25 mouse cellular contexts compared by ENCODE assay signal in the genomic region with DNA sequence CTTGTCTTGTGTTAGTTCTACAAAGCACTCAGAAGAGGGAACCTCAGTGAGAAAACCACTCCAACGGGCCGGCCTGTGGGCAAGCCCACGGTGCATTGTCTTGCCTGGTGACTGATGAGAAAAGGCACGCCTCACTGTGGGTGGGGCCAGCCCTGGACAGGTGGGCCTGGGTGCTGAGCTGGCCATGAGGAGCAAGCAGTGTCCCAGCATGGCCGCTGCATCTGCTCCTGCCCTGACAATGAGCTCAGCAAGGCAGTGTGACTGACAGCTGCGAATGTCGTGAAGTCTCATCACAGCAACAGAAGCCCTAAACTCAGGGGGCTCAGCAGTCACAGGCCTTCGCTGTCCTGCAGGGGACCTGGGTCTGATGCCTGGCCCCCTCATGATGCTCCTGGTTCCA. TPM values are rescaled to one million over a fixed set of nuclear protein-coding genes. Genes with fewer than 3 reads are reported as not detected.
DNase-seq lines count a peak whose midpoint lies in the region; ATAC-seq and TF ChIP-seq lines count a peak whose summit lies in the region.
"Had no signal": no experiment of that assay in that cellular context is flagged by ENCODE, and none has a peak within 500 bp of the region (broad histone marks: within the 10 kb centered on the region; RNA-seq: fewer than 3 reads in every experiment).

No protein-coding gene starts in this region.

- H3K4me1 ChIP-seq in liver, embryonic 12.5 days, result peaks cover 66% of the 10 kb centered on the region
- peaks cover 23% of the 10 kb centered on the region for H3K4me1 ChIP-seq in liver, embryonic 11.5 days (replicated peaks; ENCODE audit: control insufficient read depth, insufficient read depth, low read length)
- H3K4me1 ChIP-seq in liver, embryonic 15.5 days (replicated peaks), result peaks cover 61% of the 10 kb centered on the region
- peaks cover 4% of the 10 kb centered on the region; the same call in 1 of the 2 replicates for H3K4me1 ChIP-seq in liver, postnatal 0 days (ENCODE audit: insufficient read depth)
- H3K4me1 ChIP-seq: embryonic facial prominence, embryonic 12.5 days; forebrain, embryonic 10.5 days; forebrain, embryonic 12.5 days had no signal

- TF ChIP-seq POLR2A in myocyte (IDR thresholded peaks at IDR 0.05; ENCODE audit: insufficient read length, low read depth), result no peak

- H3K9me3 ChIP-seq in liver, embryonic 12.5 days (replicated peaks), result no peaks in the 10 kb centered on the region
- H3K9me3 ChIP-seq in liver, embryonic 11.5 days (ENCODE audit: control insufficient read depth, low read length), result no peaks in the 10 kb centered on the region
- no peaks in the 10 kb centered on the region for H3K9me3 ChIP-seq in liver, embryonic 15.5 days (replicated peaks)
- H3K9me3 ChIP-seq in liver, postnatal 0 days (ENCODE audit: low read length), result no peaks in the 10 kb centered on the region
- H3K9me3 ChIP-seq: embryonic facial prominence, embryonic 12.5 days; embryonic facial prominence, embryonic 15.5 days; forebrain, embryonic 10.5 days; forebrain, embryonic 12.5 days; G1E had no signal

- no peak overlapping the region for H3K9ac ChIP-seq in liver, embryonic 12.5 days
- no peak overlapping the region for H3K9ac ChIP-seq in liver, embryonic 11.5 days (ENCODE audit: low read depth, low read length)
- H3K9ac ChIP-seq in liver, embryonic 15.5 days, result no peak overlapping the region
- no peak overlapping the region for H3K9ac ChIP-seq in liver, postnatal 0 days (replicated peaks)
- H3K9ac ChIP-seq: embryonic facial prominence, embryonic 12.5 days; embryonic facial prominence, embryonic 15.5 days; forebrain, embryonic 12.5 days had no signal

- H3K4me2 ChIP-seq in liver, embryonic 12.5 days, result no peak overlapping the region
- H3K4me2 ChIP-seq in liver, embryonic 11.5 days, result no peak overlapping the region
- no peak overlapping the region for H3K4me2 ChIP-seq in liver, embryonic 15.5 days
- H3K4me2 ChIP-seq in liver, postnatal 0 days (ENCODE audit: low read depth, low read length), result no peak overlapping the region
- H3K4me2 ChIP-seq in myocyte (ENCODE audit: low read depth), result no peak overlapping the region
- H3K4me2 ChIP-seq: embryonic facial prominence, embryonic 12.5 days; embryonic facial prominence, embryonic 15.5 days; forebrain, embryonic 12.5 days had no signal

- WGBS in liver, embryonic 12.5 days (ENCODE audit: insufficient replicate concordance), result 82% methylated on average over 8 of the region's 8 CpGs
- 88% methylated on average over 8 of the region's 8 CpGs for WGBS in liver, embryonic 11.5 days
- 79% methylated on average over 8 of the region's 8 CpGs for WGBS in liver, embryonic 15.5 days (ENCODE audit: insufficient replicate concordance)
- 91% methylated on average over 8 of the region's 8 CpGs for WGBS in liver, postnatal 0 days (ENCODE audit: insufficient replicate concordance)

- H3K27ac ChIP-seq in liver, embryonic 12.5 days, result peak overlapping the region; percentile 27
- H3K27ac ChIP-seq in liver, embryonic 11.5 days (ENCODE audit: low read depth, low read length), result no peak overlapping the region
- 0 out of 2 replicates have a peak overlapping the region, but pooled peaks have one; percentile 73 for H3K27ac ChIP-seq in liver, embryonic 15.5 days (replicated peaks)
- no peak overlapping the region for H3K27ac ChIP-seq in liver, postnatal 0 days (ENCODE audit: low read depth)
- H3K27ac ChIP-seq: embryonic facial prominence, embryonic 12.5 days; forebrain, embryonic 10.5 days; forebrain, embryonic 12.5 days had no signal

- H3K27me3 ChIP-seq in liver, embryonic 12.5 days (replicated peaks), result no peaks in the 10 kb centered on the region
- no peaks in the 10 kb centered on the region for H3K27me3 ChIP-seq in liver, embryonic 11.5 days (replicated peaks; ENCODE audit: control insufficient read depth, insufficient read depth, low read length)
- no peaks in the 10 kb centered on the region for H3K27me3 ChIP-seq in liver, embryonic 15.5 days
- no peaks in the 10 kb centered on the region for H3K27me3 ChIP-seq in liver, postnatal 0 days (ENCODE audit: insufficient read depth, low read length)
- no peaks in the 10 kb centered on the region for H3K27me3 ChIP-seq in myocyte (ENCODE audit: control insufficient read depth, insufficient read depth, insufficient read length)
- H3K27me3 ChIP-seq: embryonic facial prominence, embryonic 12.5 days; embryonic facial prominence, embryonic 15.5 days; forebrain, embryonic 12.5 days; Patski had no signal

- no peak for DNase-seq in liver, embryonic 11.5 days (ENCODE audit: low spot score)
- DNase-seq in liver, postnatal 0 days, result no peak
- no peak for DNase-seq in cerebellum, postnatal 36 days
- DNase-seq: adrenal gland, adult 8-10 months; adrenal gland, postnatal 14 days; adrenal gland, postnatal 36 days; cerebellum, adult 11-12 months; cerebellum, adult 2 months; cerebellum, adult 9-10 months; cerebellum, postnatal 10 days; cerebellum, postnatal 25 days; embryo, embryonic 11 days had no signal

- H3K4me3 ChIP-seq in liver, embryonic 12.5 days, result no peak overlapping the region
- H3K4me3 ChIP-seq in liver, embryonic 11.5 days (ENCODE audit: low read depth, low read length), result no peak overlapping the region
- no peak overlapping the region for H3K4me3 ChIP-seq in liver, embryonic 15.5 days (replicated peaks)
- no peak overlapping the region for H3K4me3 ChIP-seq in liver, postnatal 0 days (ENCODE audit: low read depth, low read length)
- H3K4me3 ChIP-seq in myocyte, result no peak overlapping the region
- H3K4me3 ChIP-seq: embryonic facial prominence, embryonic 12.5 days; embryonic facial prominence, embryonic 15.5 days; erythroblast, embryonic 14.5 days; forebrain, embryonic 10.5 days; forebrain, embryonic 12.5 days had no signal

- no peak overlapping the region for H3ac ChIP-seq in myocyte (ENCODE audit: control insufficient read depth, insufficient read length)

- no peak for TF ChIP-seq CTCF in liver, postnatal 0 days (IDR thresholded peaks at IDR 0.05; ENCODE audit: low read depth)

- peaks cover 3% of the 10 kb centered on the region for H3K79me2 ChIP-seq in myocyte (ENCODE audit: control insufficient read depth, insufficient read depth)

- H3K36me3 ChIP-seq in liver, embryonic 12.5 days, result peaks cover 91% of the 10 kb centered on the region
- peaks cover 64% of the 10 kb centered on the region for H3K36me3 ChIP-seq in liver, embryonic 11.5 days (ENCODE audit: control insufficient read depth, insufficient read depth, low read length)
- H3K36me3 ChIP-seq in liver, embryonic 15.5 days (replicated peaks), result peaks cover 79% of the 10 kb centered on the region
- peaks cover 55% of the 10 kb centered on the region for H3K36me3 ChIP-seq in liver, postnatal 0 days (replicated peaks; ENCODE audit: insufficient read depth, low read length)
- peaks cover 24% of the 10 kb centered on the region for H3K36me3 ChIP-seq in myocyte (ENCODE audit: control insufficient read depth, insufficient read depth)

- no peak for ATAC-seq in liver, embryonic 12.5 days
- ATAC-seq in liver, embryonic 11.5 days (replicated peaks; ENCODE audit: low FRiP score), result no peak
- no peak for ATAC-seq in liver, embryonic 15.5 days (ENCODE audit: insufficient read depth)
- ATAC-seq in liver, postnatal 0 days, result no peak
- ATAC-seq: forebrain, embryonic 14.5 days; forebrain, embryonic 16.5 days; Patski had no signal

- TF ChIP-seq EP300 in liver, postnatal 0 days (IDR thresholded peaks at IDR 0.05; ENCODE audit: low read depth), result no peak

TF ChIP-seq in myocyte, 11 proteins besides CTCF, POLR2A, EP300 and RAD21:
- TF ChIP-seq SRF (IDR thresholded peaks at IDR 0.05; ENCODE audit: control insufficient read depth, insufficient read length, low read depth) (no peak), TCF12 (IDR thresholded peaks at IDR 0.05; ENCODE audit: insufficient read depth, poor library complexity, severe bottlenecking) (no peak), MYOD1 (IDR thresholded peaks at IDR 0.05; ENCODE audit: control insufficient read depth in 1 of 3, insufficient read length in 2 of 3, low read depth in 2 of 3) (peak in 2 of 3 experiments; percentile 46 to 60), POLR2AphosphoS2 (IDR thresholded peaks at IDR 0.05; ENCODE audit: insufficient read length, low read depth) (peak; percentile 23), REST (IDR thresholded peaks at IDR 0.05; ENCODE audit: insufficient read depth, insufficient read length) (no peak), CEBPB (IDR thresholded peaks at IDR 0.05; ENCODE audit: insufficient read depth, poor library complexity, severe bottlenecking) (no peak), TCF3 (IDR thresholded peaks at IDR 0.05; ENCODE audit: insufficient read length, low read depth) (no peak), MAX (IDR thresholded peaks at IDR 0.05; ENCODE audit: low read depth) (no peak), USF1 (IDR thresholded peaks at IDR 0.05; ENCODE audit: low read depth) (no peak), E2F4 (IDR thresholded peaks at IDR 0.05; ENCODE audit: insufficient read depth) (no peak), MYOG (IDR thresholded peaks at IDR 0.05; ENCODE audit: control insufficient read depth in 1 of 3, insufficient read depth in 1 of 3, insufficient read length in 2 of 3, low read depth in 2 of 3) (peak in 1 of 3 experiments; percentile 71)

RNA-seq across cellular contexts. Expression of gene Selplg, which starts 13.2 kb away (rescaled TPM):
- 10.8 and 11.6 TPM in 2 replicates for polyA plus RNA-seq in liver, embryonic 12.5 days (2016; fragmentation: Nextera tagmentation; extraction: Ambion mirVana)
- 17.1 and 17.8 TPM in 2 replicates for polyA plus RNA-seq in liver, embryonic 11.5 days (2014; fragmentation: Nextera tagmentation; extraction: Ambion mirVana)
- polyA plus RNA-seq in liver, embryonic 15.5 days (2015; fragmentation: Nextera tagmentation; extraction: Ambion mirVana), result 13.2 and 15.3 TPM in 2 replicates
- 18.9 and 21.5 TPM in 2 replicates for polyA plus RNA-seq in liver, postnatal 0 days (2015; fragmentation: Nextera tagmentation; extraction: Ambion mirVana)
- not detected for polyA plus RNA-seq in myocyte (2012; fragmentation: generic; extraction: Trizol)

RNA-seq across cellular contexts. Expression of gene Tmem119, which starts 45.3 kb away (rescaled TPM):
- polyA plus RNA-seq in liver, embryonic 12.5 days (2016; fragmentation: Nextera tagmentation; extraction: Ambion mirVana), result 7.2 and 9.8 TPM in 2 replicates
- polyA plus RNA-seq in liver, embryonic 11.5 days (2014; fragmentation: Nextera tagmentation; extraction: Ambion mirVana), result 15.6 and 16.9 TPM in 2 replicates
- polyA plus RNA-seq in liver, embryonic 15.5 days (2015; fragmentation: Nextera tagmentation; extraction: Ambion mirVana), result 4.0 and 4.2 TPM in 2 replicates
- 3.2 and 3.4 TPM in 2 replicates for polyA plus RNA-seq in liver, postnatal 0 days (2015; fragmentation: Nextera tagmentation; extraction: Ambion mirVana)
- polyA plus RNA-seq in myocyte (2012; fragmentation: generic; extraction: Trizol), result 62.0 TPM
- polyA plus RNA-seq: activated CD4-positive, CD25-positive, alpha-beta regulatory T cell, adult 4 months; Patski had no signal

Comparison
In these comparisons a context has a peak if more than half of its experiments do, and no peak if none do; other contexts are left out.
1. H3K27ac ChIP-seq: peak in liver, embryonic 12.5 days (single experiment) and liver, embryonic 15.5 days (single experiment); none in liver, embryonic 11.5 days (single experiment) and liver, postnatal 0 days (single experiment).
2. RNA of gene Selplg, which starts 13.2 kb away (polyA plus RNA-seq): 18.9 to 21.5 TPM in liver, postnatal 0 days, 17.1 to 17.8 TPM in liver, embryonic 11.5 days, 13.2 to 15.3 TPM in liver, embryonic 15.5 days and 10.8 to 11.6 TPM in liver, embryonic 12.5 days; not detected in myocyte (single experiment); every median in the first group is over 10 times any median in the second.